Mouse (Mus musculus): ENCODE measurements around the gene 1700016D06Rik.

Gene 1700016D06Rik

DNA sequence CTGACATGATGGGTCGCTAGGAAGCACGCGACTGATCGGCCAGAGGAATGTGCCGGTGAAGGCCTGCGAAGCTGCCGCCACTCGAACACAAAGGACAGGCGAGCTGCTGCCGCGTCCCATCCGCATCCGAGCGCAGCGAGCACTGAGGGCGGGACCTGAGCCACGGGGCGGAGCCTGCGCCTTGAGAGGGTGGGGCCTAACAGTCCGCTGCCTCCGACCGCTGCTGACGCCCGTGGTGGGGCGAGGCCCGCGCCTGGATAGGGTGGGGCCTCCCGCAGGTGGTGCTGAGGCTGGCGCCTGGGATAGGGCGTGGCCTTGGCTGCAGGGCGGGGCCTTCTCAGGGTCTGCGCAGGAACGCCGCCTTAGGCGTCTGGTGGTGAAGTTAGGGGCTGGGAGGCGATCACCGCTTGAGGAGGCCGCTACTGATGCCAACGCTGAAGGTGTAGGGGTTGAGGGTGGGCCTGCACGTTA lies 65.2 kb downstream of the 1700016D06Rik start, which contains the start of gene Ankrd10:
TSS of gene Ankrd10 (minus strand) at position 147 of the 471 bp plus-strand sequence.
- DNase-seq (ENCODE audit: extremely low read depth, low read depth) = peak; percentile 80

DNA sequence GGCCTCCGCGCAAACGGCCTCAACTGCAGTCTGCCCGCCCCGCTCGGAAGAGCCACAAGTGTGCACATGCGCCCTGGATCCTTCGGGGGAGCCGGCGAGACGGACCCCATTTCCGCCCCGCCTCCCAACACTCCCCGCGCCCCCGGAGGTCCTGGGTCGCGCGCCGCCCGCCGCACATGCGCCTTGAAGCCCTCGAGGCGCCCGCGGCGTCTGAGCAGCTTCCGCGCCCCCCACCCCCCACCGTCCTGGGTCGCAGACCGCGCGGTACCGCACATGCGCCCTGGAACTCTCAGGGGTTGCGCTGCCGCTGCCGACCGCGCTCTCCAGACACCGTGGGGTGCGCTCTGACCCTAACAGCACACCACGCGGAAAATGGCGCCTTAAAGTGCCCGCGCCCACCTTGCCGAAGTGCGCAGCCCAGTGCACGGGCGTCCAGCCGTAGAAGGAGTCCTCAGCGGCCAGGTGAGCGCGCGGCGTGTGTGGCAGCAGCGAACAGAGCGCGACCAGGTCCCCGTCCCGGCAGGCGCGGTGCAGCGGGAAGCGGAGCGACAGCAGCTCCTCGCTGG lies 65.8 kb downstream of the 1700016D06Rik start:
- DNase-seq (ENCODE audit: extremely low read depth, low read depth) = peak; percentile 49

DNA sequence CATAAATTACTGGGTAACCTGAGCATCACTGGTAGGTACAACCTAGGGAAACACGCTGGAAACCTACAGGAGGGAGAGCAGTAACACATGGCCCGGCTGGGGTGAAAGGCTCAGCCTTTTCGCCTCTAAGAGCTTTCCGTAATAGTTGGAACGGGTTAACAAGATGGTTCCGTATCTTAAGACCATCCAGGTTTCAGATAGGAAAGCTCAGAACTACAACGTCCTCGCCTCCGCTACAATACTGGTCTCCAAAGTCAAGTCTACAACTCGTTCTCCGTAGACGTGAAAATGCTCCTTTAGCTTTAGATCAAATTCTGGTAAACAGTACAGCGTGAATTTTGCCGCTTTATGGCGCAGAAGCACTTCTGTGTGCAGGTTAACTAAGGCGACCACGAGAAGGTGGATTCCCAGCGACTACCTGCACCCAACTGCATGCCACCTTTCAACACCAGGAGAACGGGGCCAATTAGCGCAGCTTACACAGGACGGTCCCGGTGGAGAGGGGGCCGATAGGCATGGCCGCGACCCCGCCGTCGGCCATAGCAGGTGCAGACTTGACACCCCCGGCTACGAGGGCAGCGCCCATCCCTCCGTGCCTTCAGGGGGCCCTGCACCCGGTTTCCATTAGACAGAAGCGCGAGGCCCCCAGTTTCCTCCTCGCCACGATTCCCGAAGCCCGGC lies 66.4 kb downstream of the 1700016D06Rik start:
- DNase-seq (ENCODE audit: extremely low read depth, low read depth) = peak; percentile 29

DNA sequence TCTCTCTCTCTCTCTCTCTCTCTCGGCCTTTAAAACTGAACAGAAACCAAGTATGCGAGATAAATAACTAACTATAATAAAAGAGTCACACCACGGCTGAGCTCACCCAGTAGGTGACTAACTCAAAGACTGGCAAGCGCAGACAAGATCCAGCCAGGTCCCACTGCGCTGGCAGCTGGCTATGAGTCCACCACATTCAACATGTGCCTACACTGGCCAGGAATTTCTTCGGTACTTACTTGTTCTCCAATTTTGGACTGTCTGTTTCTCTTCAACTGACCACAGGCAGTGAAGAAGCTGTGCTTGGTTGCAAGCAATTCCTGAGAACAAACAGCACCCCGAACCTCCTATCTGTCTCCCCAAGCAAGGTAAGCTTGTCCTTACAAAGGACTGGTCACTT lies 67.4 kb downstream of the 1700016D06Rik start:
- no peak for DNase-seq (ENCODE audit: extremely low read depth, low read depth)

DNA sequence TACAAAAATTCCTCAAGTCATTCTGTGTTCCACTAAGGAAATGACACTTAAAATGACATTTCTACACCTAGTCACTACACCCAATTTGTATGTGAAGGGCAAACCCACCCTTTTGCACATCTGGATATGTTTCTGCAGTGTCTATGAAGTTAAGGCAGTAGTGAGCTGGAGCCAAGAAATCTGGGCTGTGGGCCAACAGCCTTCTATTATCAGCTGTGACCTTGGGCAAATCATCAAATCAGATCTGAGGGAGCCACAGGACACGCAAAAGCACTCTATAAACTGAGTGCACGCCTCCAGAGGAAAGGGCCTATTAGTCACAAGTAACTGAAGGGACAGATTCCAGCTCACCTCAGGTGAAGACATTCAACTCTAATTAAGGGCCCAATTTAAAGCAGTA lies 68.5 kb downstream of the 1700016D06Rik start:
- no peak for DNase-seq (ENCODE audit: extremely low read depth, low read depth)

DNA sequence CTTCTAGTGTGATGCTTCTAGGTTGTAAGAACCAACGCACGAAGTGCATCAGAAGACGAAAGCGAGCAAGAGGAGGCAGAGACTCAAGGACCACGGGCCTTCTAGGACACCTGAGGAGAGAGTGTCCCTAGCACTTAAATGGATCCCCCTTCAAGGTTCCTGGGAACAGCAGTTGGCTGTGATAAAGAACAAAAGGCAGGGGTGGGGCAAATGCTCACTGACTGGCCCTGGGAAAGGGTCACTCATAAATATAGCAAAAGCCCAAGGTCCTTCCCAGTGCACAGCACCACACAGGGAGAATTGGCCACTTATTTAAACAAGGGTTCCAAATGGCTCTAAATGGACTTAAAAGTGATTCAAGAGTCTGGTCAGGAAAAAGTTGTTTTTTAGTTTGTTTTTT lies 71.7 kb downstream of the 1700016D06Rik start:
- no peak for DNase-seq (ENCODE audit: extremely low read depth, low read depth)

DNA sequence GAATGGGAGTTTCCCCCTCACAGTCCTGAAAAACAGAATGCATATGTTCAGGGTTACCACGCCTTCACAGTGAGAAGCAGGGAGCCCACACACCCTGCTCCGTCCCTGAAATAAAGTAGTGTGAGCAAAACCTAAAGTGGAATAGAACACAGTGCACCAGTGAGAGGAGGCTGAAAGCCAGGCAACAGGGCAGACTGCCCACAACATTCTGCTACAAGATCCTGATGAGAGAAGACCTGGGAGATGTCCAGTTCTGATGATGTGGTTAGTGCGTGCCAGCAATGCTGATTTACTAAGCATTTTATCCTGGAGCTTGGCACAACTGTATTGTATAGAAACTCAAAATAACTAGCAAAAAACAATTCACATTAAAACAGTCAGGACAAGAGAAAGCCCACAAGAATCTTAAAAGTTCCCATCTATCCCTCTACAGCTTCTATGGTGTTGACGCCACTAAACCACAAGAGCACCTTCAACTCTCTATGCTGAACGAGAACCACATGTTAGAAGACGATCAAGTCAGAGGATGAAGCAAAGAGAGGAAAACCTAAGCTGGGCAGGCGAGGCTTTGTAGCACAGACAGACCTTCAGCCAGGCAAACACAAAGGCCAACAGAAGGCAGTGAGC lies 72.2 kb downstream of the 1700016D06Rik start:
- DNase-seq (ENCODE audit: extremely low read depth, low read depth) = no peak

DNA sequence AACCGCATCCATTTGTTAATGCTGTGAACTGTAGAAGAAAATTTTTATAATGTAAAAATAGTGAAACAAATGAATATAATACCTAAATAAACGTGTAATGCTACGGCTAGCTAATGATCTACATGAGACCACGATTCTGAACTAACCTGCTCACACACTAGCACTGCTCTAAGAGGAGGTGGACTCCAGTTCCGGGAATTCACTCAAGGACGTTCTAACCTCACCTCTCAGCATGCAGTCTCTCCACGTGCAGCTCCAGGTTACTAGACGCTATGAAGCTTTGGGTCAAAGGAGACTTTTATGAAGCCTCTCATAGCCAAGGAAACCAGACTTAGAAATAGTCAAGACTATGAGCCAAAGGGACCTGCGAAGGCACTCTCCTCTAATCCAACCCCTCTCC lies 73.1 kb downstream of the 1700016D06Rik start:
- no peak for DNase-seq (ENCODE audit: extremely low read depth, low read depth)

DNA sequence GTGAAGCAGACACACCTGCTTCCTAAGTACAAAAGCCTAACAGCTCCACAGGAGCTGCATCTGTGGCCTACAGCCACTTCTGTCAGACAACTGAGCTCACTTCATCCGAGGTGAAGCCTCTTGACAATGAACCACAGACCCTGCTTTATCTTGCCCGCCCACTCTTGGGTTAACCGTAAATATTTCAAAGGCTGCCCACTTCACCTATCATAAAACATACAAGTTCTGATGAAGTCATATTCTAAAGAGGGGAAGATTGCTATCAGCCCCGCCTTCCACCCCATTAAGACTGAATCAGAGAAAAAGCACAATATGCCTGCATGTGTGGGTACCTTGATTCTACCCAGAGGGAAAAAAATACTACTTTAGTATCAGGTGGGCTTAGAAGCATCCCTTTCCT lies 75.8 kb downstream of the 1700016D06Rik start:
- DNase-seq (ENCODE audit: extremely low read depth, low read depth) = no peak

DNA sequence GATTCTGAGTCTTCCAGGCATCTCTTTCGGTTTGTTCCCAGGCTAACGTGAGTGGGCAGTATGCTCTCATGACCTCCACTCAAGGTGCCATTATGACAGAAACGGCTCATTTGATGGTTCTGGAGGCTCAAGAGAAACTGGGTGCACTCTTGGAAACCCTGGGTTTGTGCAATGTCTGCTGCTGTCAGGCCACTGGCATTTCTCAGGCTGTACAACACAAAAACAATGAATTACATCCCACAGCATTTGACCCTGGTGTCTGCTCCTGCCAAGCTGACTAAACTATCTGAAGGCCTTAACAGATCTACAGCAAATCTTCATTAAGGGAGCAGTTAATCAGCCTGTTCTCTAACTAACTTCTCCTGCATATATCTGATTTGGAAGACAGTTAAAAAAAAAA lies 81.8 kb downstream of the 1700016D06Rik start:
- no peak for DNase-seq (ENCODE audit: extremely low read depth, low read depth)

DNA sequence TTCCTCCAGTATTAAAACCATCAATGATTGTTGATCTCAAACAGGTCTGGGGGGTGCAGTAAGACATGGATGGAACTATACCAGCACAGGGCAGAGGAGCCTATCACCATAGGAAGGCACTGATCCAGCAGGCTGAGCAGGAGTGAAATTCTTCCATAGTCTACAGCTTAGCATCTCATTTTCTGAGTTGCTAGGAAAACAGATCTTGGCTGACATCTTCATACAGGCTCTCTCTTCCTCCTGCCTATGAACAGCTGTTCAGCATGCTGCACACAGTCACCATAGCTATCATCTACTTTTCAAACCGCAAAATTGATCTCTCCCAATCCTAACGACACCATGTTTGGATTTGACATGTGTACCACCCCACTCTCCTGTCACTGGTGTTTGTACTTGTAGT lies 82.8 kb downstream of the 1700016D06Rik start:
- DNase-seq (ENCODE audit: extremely low read depth, low read depth) = no peak

DNA sequence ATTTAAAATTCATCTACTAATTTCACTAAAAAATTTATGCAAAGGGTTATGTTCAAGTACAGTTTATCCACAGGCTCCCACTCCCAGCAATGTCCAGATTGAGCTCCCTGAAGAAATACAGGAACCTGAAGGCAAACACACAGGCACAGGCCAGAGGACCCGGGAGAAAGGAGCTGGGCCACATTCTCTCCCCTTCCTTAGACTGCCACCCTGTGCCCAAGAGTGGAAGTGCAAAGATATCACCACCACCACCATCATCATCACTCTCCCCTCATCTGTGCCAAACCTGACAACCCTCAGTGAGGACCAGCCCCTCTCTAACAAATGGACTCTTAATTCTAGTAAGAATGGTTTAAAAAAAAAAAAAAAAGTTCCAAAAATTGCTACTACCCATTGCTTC lies 84.6 kb downstream of the 1700016D06Rik start:
- no peak for DNase-seq (ENCODE audit: extremely low read depth, low read depth)

DNA sequence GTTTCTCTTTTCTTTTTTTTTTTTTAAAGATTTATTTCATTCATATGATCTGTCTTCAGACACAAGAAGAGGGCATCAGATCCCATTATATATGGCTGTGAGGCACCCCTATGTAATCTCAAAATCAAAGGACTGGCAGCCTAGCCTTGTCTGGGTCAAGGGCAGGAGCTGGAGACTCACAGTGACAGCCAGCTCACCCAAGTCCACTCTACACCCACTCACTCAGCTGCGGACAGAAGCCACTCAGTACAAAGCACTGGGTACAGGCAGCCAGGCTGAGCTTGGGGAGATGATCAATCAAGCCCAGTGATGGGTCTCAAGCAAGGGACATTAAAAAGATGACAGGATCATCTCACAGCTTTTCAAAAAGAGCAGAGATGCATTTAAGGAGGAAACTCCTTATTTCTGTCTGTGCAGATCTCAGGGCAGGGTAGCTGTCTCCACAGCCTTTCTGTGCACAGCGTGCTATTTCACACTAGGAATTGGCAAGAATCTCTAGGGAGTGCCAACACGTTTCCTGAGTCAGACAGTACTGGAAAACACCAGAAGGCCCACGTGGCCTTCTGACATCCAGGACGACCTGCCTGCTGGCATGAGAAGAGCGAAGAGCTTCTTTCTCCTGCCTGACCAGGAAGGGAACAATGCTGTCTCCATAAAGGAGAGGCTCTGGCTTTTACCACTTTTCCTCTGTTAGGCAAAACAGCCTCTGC lies 86.6 kb downstream of the 1700016D06Rik start:
- DNase-seq (ENCODE audit: extremely low read depth, low read depth) = no peak

DNA sequence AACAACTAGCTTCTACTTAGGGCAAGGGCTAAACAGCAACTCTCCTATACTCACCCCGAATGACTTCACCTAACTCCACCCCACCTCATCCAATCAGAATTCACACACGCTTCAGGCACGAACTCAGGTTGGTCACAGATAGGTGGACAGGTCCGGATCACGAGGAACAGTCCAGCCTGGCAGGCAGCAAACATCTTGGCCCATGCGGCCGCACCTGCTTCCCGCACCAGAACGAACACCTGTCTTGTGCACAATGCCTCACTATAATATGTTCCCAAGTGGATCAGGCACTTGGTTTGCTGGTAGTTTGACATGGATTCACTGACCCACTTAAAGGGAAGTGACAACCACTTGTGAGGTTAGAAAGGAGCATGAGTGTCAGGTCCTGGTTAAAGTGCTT lies 92.0 kb downstream of the 1700016D06Rik start:
- DNase-seq (ENCODE audit: extremely low read depth, low read depth) = no peak

All from MEL-GATA-1-ER (cell line).